Mouse (Mus musculus) intestine, embryonic 14.5 days (tissue): ENCODE measurements at regions not wholly inside any gene's neighbourhood (a gene's known extent, or its start where the extent isn't known, plus 50 kb on each side); places are given as distances from the start of the nearest gene placed in this dataset.

Experiments
- ATAC-seq: fragments of 200-750 bp; cut with Nextera tagmentation; replicated peaks from 2 replicates; pipeline ENCODE4 v1.8.0; 2017; ENCODE audit warnings: low read depth, moderate number of reproducible peaks, moderate TSS enrichment, moderate library complexity; ENCODE audit not compliant: low FRiP score, low TSS enrichment
- DNase-seq: peaks from one replicate; pipeline ENCODE4 v3.0.0-alpha.2; 2018; ENCODE audit warnings: low spot score
- H3K27ac ChIP-seq: fragments of 300-500 bp; sonication (generic); 2 replicates; pipeline ENCODE4 v1.5.1; 2014; ENCODE audit warnings: low read depth, mild to moderate bottlenecking, control low read depth
- H3K27me3 ChIP-seq: fragments of 300-500 bp; sonication (generic); replicated peaks from 2 replicates; pipeline ENCODE4 v1.6.1; 2014; ENCODE audit warnings: low read length, control low read depth; ENCODE audit not compliant: control insufficient read depth, insufficient read depth
- H3K36me3 ChIP-seq: fragments of 300-500 bp; sonication (generic); 2 replicates; pipeline ENCODE4 v1.6.1; 2014; ENCODE audit warnings: low read length, control low read depth; ENCODE audit not compliant: control insufficient read depth, insufficient read depth
- H3K4me1 ChIP-seq: fragments of 300-500 bp; sonication (generic); replicated peaks from 2 replicates; pipeline ENCODE4 v1.6.1; 2014; ENCODE audit warnings: low read length, control low read depth, mixed read lengths; ENCODE audit not compliant: control insufficient read depth, insufficient read depth
- H3K4me2 ChIP-seq: fragments of 300-500 bp; sonication (generic); 2 replicates; pipeline ENCODE4 v1.6.1; 2014; ENCODE audit warnings: low read length
- H3K4me3 ChIP-seq: fragments of 300-500 bp; sonication (generic); 2 replicates; pipeline ENCODE4 v1.5.1; 2014; ENCODE audit warnings: low read depth, low read length, control low read depth, mixed read lengths
- H3K9ac ChIP-seq: fragments of 300-500 bp; sonication (generic); 2 replicates; pipeline ENCODE4 v1.6.1; 2014; ENCODE audit warnings: mild to moderate bottlenecking, low read length
- H3K9me3 ChIP-seq: fragments of 300-500 bp; sonication (generic); 2 replicates; pipeline ENCODE4 v1.6.1; 2016; ENCODE audit warnings: low read length, control low read depth; ENCODE audit not compliant: control insufficient read depth
- WGBS: fragments of 180-500 bp; shearing (Covaris S2); extraction: QIAGEN DNeasy Blood & Tissue Kit; methylation state at CpG from one replicate; pipeline ENCODE4 v1.1.7; 2014; 5-methylcytosine and 5-hydroxymethylcytosine counted together

DNA sequence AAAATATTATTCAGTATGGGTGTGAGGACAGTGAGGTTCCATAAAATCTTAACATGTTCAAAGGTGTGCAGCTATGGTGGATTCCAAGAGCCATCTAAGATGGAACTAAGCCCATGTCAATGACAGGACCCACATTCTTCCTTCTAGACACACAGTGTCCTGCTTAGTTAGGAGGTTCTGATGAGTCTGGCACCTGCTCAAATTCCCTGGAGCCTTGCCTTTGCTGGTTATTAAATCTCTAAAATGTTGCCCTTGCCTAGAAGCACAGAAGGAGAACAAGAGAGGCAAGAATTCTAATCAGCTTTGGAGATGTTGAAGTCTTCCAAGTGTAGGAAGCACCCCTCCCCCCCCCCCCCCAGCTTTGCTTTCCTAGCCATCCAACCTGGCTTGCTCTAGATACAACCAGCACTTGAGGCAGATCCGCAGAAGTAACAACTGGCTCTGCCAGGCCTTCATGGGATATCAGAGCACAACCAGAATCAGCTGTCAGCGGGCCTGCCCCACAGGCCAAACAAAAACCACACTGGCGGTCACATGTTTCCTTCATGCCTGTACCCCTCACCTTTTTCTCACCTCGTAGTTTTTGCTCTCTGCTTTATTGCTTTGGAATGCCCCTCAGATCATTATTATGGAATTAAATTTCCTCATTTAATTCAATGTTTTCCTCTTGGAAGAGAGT is 116.0 kb upstream of the Slc22a22 start:
- no peak overlapping the region for H3K4me3 ChIP-seq
- H3K4me1 ChIP-seq, result peaks cover 19% of the 10 kb centered on the region
- H3K27ac ChIP-seq, result no peak overlapping the region
- H3K9ac ChIP-seq, result no peak overlapping the region
- no peak overlapping the region for H3K4me2 ChIP-seq
- no peaks in the 10 kb centered on the region for H3K9me3 ChIP-seq
- no peaks in the 10 kb centered on the region for H3K36me3 ChIP-seq
- 81% methylated on average over 4 of the region's 4 CpGs for whole genome bisulfite sequencing
- ATAC-seq, result no peak
- H3K27me3 ChIP-seq, result no peaks in the 10 kb centered on the region
- no peak for DNase-seq

- peak overlapping the region; percentile 39; the same call in 1 of the 2 replicates for H3K27ac ChIP-seq
- peaks cover 19% of the 10 kb centered on the region for H3K4me1 ChIP-seq
- no peak overlapping the region for H3K9ac ChIP-seq
- no peak for ATAC-seq
- H3K9me3 ChIP-seq, result no peaks in the 10 kb centered on the region
- no peaks in the 10 kb centered on the region for H3K27me3 ChIP-seq
- 36% methylated on average over 7 of the region's 7 CpGs for WGBS
- no peaks in the 10 kb centered on the region for H3K36me3 ChIP-seq
- no peak overlapping the region for H3K4me2 ChIP-seq
- DNase-seq, result peak; percentile 60
- H3K4me3 ChIP-seq, result no peak overlapping the region
Measured at GRCm38 (mm10) chr15:57590597-57591219, 113.3 kb upstream of the Slc22a22 start.

GRCm38 (mm10) chr15:57589404-57590377 is 112.3 kb upstream of the Slc22a22 start:
- whole genome bisulfite sequencing, result 19% methylated on average over 10 of the region's 12 CpGs
- no peak overlapping the region for H3K9ac ChIP-seq
- no peaks in the 10 kb centered on the region for H3K36me3 ChIP-seq
- peak; percentile 56 for DNase-seq
- peak overlapping the region; percentile 36; the same call in 1 of the 2 replicates for H3K27ac ChIP-seq
- H3K4me1 ChIP-seq, result peaks cover 19% of the 10 kb centered on the region
- no peak overlapping the region for H3K4me2 ChIP-seq
- no peak overlapping the region for H3K4me3 ChIP-seq
- no peaks in the 10 kb centered on the region for H3K27me3 ChIP-seq
- ATAC-seq, result peak; percentile 75
- H3K9me3 ChIP-seq, result no peaks in the 10 kb centered on the region

GRCm38 (mm10) chr15:57585411-57585810 is 108.0 kb upstream of the Slc22a22 start:
- Histone ChIP-seq H3K4me1 (peaks cover 10% of the 10 kb centered on the region), H3K27ac (no peak overlapping the region), H3K9me3 (no peaks in the 10 kb centered on the region), H3K36me3 (no peaks in the 10 kb centered on the region), H3K9ac (no peak overlapping the region), H3K4me2 (no peak overlapping the region), H3K4me3 (no peak overlapping the region), H3K27me3 (no peaks in the 10 kb centered on the region)
- DNase-seq (no peak), ATAC-seq (no peak)
- WGBS, result 23% methylated on average over 1 of the region's 1 CpGs

DNA sequence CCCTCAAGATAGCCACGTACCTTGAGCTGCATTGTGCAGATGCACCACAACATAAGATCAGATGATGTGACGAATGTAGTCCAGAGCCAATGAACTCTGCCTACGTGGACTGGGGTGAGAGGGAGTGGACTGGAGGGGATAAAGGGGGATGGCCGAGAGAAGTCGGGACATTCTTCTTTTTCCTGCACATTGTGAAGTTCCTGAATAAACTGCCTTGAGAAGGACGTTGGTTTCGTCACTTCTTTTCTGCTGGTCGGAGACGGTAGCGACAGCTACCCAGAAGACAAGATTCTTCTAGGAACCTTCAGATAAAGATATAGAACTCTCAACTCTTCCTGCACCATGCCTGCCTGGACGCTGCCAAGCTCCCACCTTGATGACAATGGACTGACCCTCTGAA is 107.1 kb upstream of the Slc22a22 start:
- ATAC-seq, result no peak
- H3K4me3 ChIP-seq, result no peak overlapping the region
- H3K27me3 ChIP-seq, result no peaks in the 10 kb centered on the region
- DNase-seq, result no peak
- H3K4me2 ChIP-seq, result no peak overlapping the region
- no peak overlapping the region for H3K27ac ChIP-seq
- H3K36me3 ChIP-seq, result no peaks in the 10 kb centered on the region
- H3K4me1 ChIP-seq, result peaks cover 2% of the 10 kb centered on the region; the same call in 1 of the 2 replicates
- 90% methylated on average over 11 of the region's 11 CpGs for WGBS
- H3K9ac ChIP-seq, result no peak overlapping the region
- H3K9me3 ChIP-seq, result no peaks in the 10 kb centered on the region

GRCm38 (mm10) chr15:57581266-57581665 is 103.8 kb upstream of the Slc22a22 start:
- no peaks in the 10 kb centered on the region for H3K36me3 ChIP-seq
- no peak overlapping the region for H3K4me2 ChIP-seq
- no peak overlapping the region for H3K4me3 ChIP-seq
- H3K9me3 ChIP-seq, result no peaks in the 10 kb centered on the region
- H3K27me3 ChIP-seq, result no peaks in the 10 kb centered on the region
- ATAC-seq, result no peak
- H3K4me1 ChIP-seq, result no peaks in the 10 kb centered on the region
- H3K9ac ChIP-seq, result no peak overlapping the region
- no peak for DNase-seq
- no peak overlapping the region for H3K27ac ChIP-seq

GRCm38 (mm10) chr15:57578794-57579193 is 101.4 kb upstream of the Slc22a22 start:
- ATAC-seq, result no peak

DNA sequence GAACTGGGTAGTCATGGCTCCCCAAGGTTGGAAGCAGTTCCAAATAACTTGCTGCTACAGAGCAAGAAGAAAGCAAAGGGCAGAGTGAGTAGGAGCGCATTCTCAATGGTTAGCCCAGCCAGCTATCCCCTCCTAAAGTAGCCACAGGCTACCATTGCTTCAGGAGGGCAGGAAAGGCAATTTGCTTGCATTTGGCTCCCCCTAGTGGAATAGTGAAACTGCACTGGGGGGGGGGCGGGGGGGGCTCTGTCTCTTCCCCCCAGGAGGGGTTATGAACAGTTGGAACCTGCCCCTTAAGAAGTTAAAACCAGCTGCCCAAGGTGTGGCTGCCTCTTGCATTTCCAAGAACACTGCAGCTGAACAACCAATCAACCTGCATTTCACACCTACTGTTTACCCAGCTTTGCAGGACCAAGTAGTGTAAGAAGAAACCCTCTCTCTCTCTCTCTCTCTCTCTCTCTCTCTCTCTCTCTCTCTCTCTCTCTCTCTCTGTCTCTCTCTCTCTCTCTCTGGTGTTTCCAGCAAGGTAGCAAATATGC is 96.7 kb upstream of the Slc22a22 start:
- H3K4me1 ChIP-seq, result no peaks in the 10 kb centered on the region

More at GRCm38 (mm10) chr15:57578794-57579193, 101.4 kb upstream of the Slc22a22 start:
- H3K4me2 ChIP-seq, result no peak overlapping the region
- no peaks in the 10 kb centered on the region for H3K4me1 ChIP-seq
- H3K27me3 ChIP-seq, result no peaks in the 10 kb centered on the region
- H3K4me3 ChIP-seq, result no peak overlapping the region
- DNase-seq, result peak; percentile 49
- H3K36me3 ChIP-seq, result no peaks in the 10 kb centered on the region
- no peaks in the 10 kb centered on the region for H3K9me3 ChIP-seq
- 56% methylated on average over 2 of the region's 2 CpGs for WGBS
- no peak overlapping the region for H3K27ac ChIP-seq
- H3K9ac ChIP-seq, result no peak overlapping the region

More for the DNA sequence above, 96.7 kb upstream of the Slc22a22 start:
- H3K27ac ChIP-seq, result no peak overlapping the region
- DNase-seq, result no peak
- no peak overlapping the region for H3K4me2 ChIP-seq
- no peaks in the 10 kb centered on the region for H3K9me3 ChIP-seq
- no peaks in the 10 kb centered on the region for H3K36me3 ChIP-seq
- no peak for ATAC-seq
- WGBS, result 100% methylated on average over 1 of the region's 2 CpGs
- no peak overlapping the region for H3K4me3 ChIP-seq
- no peaks in the 10 kb centered on the region for H3K27me3 ChIP-seq
- no peak overlapping the region for H3K9ac ChIP-seq
